Mouse (Mus musculus) MN1 (cell line): ENCODE data around the gene Ncam1.
A peak's percentile ranks its signal among the peaks of the same experiment; 100 is the strongest.

ENCODE experiments used
- DNase-seq: peaks from one replicate; pipeline ENCODE4 v3.0.0-alpha.2; 2016; ENCODE audit warnings: low spot score

Gene Ncam1

DNA sequence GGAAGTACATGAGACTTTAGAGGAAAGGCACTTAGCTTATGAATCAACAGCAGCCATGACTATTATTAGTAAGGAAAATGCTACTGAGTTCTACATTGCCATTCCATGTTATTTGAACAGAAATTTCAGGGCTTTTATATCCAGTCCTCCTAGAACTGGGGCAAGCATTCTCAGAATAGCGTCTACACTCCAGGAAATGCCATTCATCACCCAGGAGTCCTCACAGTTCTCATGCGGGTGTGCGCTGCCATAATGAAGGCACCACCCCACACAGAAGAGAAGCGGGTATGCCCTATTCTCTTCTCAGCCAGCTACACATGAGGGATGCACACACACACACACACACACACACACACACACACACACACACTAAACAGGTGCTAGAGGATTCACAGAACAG, 43.5 kb downstream of the Ncam1 start:
- no peak for DNase-seq

DNA sequence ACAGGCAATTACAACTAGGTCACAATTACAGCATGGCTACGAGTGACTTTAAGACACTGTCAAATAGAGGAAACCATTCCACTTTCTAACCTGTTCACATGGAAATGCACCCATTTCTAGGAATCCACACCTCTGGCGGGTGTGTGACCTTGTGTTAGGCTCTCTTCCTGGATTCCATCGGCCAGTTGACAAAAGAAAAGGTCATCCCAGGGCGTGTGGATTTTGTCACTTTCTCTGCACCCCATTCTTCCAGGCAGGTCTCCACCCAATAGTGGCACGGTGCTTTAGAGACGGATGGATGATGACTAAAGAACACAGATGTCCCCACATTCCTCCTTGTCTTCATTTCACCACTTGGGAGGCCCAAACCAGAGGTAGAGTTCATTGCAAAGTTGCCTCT, 47.3 kb downstream of the Ncam1 start:
- DNase-seq = no peak

DNA sequence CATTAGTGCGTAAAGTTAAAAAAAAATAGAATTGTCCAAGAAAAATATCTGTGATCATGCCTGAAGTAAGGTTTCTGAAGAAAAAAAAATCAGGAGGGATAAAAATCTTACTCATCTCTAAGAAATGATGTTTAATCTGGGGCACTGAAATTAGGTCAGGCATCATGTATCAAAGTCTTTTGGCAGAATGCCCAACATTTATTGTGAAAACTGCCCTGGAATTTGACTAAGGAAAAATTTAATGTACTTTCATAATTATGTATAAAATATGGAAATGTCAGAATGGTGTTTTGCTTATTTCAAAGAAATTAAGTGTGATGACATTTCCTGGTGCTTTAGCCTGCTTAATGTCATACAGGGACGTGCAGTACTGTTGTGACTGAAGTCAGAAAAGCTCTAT, 52.5 kb downstream of the Ncam1 start:
- DNase-seq = peak; percentile 14

DNA sequence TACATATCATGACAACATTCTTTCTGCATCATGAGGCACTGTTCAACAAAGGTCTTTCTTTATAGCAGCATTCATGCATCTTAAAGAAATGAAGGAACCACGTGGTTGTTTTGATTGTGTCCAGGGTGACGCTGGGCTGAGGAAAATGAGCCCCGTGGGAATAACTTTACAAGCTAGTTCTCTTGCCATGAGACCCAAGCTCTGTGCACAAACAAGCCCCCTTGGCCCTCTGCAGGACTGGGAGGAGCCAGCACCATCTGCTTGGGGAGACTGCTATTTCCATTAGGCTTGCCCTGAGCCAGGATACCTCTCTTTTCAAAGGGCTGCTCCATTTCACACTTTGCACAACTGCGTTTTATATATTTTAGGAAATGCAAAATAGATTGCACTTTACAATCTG, 53.0 kb downstream of the Ncam1 start:
- peak; percentile 16 for DNase-seq

DNA sequence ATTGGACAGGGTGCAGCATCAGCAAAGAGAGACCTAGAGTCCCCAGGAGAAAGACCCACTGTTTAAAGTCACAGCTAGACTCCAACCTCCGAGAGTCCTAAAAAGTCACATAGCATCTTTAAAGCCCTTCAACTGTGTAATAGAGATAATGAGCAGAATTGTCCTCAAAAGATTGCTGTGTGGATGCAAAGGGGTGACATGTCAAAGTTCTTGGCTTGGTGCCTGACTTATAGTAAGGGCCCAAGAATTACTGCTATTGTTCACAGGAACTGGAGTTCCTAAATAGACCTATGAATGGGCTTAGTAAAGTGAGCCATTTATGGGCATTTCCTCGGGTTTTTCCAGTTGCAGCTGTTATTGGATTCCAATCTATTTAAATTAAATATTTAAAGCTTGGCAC, 54.4 kb downstream of the Ncam1 start:
- no peak for DNase-seq

DNA sequence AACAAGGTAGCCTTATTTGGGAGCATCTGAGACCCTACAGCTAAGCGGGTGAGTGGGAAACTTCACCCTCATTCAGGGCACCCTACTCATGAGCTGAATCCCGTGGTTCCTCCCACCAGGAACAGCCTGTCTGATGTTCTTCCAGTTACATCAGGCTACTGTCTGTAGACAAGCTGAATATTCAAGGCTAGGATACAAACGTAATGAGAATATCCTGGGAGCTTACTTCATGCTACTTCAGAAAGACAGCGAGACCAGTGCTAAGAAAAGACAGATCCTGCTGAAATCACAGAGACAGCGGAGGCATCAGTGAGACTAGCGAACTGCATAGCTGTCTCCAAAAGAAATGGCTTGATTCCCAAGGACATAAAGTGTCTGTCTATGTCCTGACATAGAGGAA, 58.8 kb downstream of the Ncam1 start:
- no peak for DNase-seq

DNA sequence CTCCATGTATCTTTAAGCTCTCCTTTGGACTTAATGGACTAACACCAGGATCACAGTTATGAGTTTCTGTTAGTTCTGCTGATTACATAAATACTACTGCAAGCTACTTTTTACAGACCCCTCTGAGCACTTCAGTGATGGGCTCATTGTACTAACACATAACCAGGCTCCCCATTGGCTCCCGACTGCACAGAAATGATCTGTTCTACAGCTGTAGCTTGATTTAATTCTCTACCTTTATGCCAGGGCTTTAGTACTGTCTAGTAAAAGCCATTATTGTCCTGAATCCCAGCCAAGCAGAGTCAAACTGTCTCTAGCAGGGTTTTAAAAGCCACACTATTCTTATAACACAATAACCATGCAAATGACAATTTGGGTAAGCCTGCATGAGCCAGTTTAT, 60.2 kb downstream of the Ncam1 start:
- DNase-seq = no peak

DNA sequence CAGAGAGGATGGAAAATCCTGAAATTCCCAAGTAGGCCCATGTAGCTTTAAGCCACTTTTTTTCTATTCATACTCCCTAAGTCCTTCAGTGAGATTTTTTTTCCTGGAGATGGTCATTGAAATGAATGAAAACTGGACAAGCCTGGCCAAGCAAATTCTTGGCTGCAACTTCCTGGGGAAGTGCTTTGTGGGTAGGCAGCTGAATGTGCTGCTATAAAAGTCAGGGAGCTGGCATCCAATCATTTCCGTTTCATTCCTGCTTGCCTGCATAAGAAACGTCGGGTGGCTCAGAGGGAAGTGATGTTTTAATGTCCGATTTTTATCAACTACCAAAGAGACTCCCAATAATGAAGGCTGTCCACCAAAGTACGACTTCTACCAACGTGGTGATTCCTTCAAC, 61.6 kb downstream of the Ncam1 start:
- no peak for DNase-seq

DNA sequence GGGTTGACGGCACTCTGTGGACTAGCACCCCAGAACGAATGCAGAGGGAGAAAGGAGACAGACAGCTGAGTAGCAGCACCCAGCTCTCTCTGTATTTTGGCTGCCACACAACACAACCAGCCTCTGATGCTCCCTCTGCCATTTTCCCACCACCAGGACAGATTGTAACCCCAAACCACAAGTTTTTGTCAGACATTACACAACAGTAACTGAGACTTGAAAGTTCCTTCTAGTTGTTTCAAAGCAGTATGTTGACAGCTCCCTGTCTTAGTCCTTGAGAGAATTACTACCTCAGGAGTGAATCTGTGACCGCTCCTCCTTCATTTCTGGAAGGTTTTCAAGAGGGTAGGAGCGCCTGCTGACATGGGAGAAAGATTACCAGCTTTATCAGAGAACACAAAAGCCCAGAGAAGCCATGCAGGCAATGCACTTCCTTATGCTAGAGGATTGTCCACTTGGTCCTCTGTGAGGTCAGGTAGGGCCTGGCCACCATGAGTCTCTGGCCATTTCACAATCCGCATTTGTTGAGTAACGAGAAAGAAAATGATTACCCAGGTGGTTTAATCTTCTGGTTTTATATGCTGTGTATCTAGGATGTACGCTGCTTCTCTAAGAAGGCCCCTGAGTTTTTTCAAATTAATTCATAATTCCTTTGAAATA, 64.2 kb downstream of the Ncam1 start:
- no peak for DNase-seq

DNA sequence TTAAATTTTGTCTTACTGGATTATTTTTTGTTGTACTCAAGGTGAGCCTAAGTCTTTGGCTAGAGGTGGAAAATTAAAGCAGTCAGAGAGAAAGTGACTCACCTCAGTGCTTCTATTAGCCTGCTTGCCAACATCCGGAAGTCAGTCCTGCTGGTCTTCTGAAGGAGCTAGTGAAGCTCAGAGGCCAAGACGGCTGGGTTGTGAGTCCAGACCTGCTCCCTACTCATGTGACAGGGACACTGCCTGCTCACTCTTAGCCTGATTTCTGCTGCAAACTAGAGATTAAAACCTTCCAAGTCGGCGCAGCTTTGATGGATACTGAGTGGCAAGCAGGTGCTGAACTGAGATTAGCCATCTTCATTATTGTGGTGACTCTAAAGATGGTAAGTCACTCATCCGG, 65.0 kb downstream of the Ncam1 start:
- no peak for DNase-seq

DNA sequence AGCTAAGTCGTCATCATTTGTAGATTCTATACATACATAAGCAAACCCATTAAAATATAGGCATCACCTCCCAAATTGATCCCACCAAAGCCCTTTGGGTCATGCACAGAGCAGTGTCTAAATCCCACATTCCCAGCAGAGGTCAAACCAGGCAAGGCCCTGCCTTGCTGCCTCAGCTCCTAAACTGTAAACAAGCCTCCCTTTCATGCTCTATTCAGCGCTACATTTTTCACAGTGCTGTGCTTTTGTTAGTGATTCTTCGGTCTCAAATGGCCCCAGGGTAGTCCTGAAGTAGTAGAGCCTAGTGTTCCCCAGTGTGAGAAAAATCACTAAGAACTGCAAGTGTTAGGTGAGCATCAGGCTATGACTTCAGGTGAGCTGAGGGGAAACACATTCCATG, 69.2 kb downstream of the Ncam1 start:
- no peak for DNase-seq

DNA sequence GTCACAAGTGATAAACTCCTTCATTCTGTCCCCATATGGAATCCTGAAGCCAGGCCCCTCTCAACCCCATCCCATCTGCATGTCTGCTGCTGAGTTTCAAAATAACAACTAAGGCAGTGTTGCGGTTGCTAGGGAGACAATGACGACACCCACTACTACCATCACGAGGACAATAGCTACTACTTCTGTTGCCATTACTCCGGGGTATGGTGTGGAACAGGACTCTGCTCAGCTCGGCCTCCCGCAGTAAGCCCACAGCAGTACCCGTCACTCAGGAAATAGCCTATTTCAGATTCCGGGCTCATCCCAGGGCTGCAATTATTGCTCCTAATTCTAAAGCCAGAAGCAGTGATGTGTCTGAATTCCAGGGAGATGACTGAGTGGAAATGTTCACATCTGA, 70.5 kb downstream of the Ncam1 start:
- DNase-seq = no peak

DNA sequence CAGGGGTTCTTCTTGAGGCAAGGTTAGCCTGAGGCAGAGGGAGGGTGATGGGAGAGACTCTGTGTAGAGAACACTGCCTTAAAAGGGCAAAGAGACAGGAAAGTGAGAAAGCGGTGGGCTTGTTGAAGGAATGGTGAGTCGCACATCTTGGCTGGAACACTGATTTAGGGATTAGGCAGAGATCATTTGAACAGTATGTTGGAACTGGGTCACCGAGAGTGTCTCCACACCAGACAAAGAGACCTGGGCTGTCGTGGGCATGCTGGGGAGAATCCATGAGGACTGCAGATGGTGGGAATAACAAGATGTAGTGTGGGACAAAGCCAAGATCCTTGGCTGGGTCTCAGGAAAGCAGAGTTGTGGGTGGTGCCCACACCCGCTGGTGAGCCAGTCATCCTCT, 76.0 kb downstream of the Ncam1 start:
- no peak for DNase-seq

DNA sequence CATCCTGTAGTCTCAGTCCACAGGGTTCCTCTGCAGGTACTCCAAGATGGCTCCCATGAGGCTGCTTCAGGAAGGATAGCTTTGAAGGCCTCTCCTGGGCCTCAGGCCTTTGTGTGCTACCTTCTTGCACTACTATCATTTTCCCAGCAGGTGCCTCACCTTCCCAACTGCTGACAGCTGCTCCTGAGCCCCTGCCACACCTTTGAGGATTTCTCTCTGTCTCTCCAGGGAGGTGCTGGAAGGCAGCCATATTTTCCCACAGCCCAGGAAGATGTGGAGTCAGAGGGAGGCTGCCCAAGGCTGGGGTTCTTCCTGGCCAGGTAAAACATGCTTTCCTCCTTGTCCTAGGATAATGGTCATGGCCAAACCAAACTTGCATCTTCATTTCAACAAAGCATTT, 83.6 kb downstream of the Ncam1 start:
- DNase-seq = peak; percentile 14

DNA sequence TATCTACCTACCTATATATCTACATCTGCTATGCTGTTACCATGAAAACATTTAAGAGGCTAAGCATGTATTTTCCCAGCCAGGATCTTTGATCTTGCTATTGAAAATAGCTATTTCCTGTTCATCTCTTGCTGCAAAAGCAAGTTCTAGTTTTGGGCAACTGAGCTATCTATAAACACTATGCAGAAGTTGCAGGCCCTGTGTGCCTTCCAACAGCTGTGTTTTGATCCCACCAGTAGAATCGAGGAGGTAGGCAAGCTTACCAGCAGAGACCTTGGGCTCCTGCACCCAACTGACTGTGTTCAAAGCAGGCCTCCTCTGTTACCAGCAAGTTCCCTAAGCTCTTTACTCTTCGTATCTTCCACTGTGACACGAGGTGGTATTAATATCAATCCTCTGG, 84.6 kb downstream of the Ncam1 start:
- DNase-seq = no peak

DNA sequence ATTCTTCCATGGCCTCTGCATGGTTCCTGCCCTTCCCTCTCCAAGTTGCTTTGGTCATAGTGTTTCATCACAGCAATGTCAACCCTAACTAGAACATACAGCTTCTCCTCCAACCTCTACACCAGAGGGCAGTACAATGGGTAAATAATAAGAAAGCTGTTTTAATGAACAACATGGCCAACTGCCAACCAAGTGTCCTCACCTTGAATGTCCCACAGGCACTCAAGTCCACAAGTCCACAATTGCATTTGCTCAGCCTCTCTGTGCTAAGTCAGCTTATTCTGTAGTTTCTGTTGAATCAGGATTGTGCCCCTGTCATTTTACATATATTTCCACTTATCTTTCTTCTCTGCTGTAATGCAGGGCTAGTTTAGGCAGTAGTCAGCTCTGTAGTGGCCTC, 91.1 kb downstream of the Ncam1 start:
- DNase-seq = no peak

DNA sequence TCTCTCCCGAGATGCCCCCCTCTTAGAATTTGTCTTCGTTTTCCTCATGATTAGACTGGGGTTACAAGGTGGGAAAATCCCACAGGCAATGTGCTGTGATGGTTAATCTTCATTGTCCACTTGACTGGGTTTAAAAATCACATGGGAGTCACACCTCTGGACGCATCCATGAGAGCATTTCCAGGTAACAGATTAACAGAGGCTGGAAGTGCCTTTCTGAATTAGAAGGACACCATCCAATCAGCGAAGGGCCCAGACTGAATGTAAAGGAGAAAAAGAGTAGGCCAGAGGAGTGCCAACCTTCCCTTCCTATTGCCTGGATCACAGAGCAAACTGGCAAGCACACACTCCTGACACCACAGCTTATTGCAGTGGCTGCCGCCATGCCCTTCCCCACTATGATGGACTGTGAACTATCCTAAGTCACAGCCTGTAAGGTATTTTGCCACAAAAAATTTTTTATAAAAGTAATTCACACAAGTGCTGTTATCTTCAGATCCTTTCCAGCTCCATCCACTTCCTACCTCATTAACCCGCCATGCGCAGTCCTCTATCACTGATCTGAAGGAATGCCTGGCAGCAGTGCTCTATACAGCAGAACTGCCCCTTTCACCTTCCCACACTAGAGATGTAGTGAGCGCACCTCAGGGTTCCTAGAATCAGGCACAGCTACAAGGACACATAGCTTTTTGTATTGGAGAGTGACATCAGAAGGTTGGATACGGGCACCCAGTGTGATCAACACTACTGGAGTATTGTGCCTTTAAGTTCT, 94.3 kb downstream of the Ncam1 start:
- DNase-seq = no peak

DNA sequence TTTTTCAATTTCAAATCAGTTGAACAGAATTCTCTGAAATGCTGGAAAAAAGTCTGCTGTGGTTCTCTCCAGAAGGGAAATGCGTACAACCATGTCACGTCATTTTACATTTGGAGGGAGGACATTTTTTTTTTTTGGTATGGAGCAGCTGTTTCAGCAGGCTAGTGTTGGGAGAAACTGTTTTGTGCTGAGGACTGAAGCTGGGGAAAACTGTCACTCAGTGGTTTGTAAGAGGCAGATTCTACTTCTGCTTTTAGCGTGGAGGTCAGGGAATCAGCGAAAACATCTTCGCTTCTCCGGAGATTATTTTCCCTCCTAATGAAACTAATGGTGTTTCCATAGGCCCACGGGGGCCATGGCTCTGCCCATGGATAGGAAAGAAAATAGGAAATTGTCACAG, 103.4 kb downstream of the Ncam1 start:
- no peak for DNase-seq

DNA sequence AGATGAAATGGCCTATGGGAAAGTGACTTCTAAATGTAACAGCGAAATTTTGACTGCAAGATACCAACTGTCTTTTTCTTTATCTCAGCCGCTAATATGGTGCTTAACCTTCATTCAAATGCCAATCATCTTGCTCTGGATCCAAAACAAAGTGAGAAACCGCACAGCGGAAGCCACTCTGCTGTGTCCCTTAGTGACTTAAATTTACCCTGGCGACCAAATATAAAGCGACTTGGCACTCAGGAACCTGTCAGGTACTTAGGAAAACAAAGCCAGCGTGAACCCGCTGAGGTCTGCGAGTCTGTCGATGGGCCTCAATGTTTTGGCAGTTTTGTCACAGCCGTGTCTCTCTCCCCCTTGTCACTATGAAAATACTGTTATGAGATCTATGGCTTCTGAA, 105.9 kb downstream of the Ncam1 start:
- DNase-seq = no peak

DNA sequence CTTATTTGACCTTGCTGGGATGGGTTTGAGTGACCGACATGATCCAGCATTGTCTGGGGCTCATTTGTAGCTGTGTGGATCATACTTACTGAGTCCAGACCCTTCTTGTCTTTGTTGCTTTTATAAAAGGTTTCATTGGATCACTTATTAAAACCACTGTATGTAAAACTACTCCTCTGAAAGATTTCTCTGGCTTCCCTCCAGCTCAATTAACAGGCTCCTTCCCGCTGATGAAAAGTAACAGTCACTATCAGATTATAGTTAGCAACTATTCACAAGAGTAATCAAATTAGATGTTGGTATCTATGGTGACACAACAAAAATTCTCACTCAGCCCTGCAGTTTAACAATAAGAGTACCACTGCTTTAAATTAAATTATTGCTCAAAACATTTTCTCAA, 107.4 kb downstream of the Ncam1 start:
- DNase-seq = peak; percentile 36

DNA sequence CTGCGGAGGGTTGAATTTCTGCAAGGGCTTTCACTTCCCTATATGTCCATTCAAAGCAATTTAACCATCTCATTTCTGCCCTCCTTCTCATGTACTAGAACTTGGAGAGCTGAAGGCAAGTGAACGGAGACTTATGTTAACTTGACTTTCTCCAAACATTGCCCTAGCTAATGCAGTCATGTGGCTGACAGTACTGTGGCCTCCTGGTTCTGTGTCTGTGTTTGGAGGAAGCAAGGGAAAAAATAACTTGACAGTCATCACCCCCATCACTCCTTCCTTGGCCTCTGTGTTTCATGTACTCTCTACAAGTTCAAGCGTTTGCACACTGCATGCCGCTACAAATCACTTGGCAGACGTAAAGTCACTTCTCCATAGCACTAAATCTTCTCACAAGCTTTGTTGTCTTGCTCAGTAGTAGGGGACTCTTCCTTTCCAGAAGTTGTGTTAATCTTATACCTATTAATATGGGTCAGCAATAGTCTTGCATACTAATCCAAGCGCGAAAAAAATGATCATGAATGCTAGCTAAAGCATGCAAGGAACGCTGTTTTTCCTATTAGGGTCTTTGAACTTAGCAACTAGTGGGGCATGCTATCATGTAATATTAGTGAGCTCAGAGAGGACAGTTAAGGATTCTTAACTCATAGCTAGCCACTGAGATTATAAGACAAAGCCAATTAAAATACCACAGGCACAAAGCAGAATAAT, 115.0 kb downstream of the Ncam1 start:
- DNase-seq = no peak

DNA sequence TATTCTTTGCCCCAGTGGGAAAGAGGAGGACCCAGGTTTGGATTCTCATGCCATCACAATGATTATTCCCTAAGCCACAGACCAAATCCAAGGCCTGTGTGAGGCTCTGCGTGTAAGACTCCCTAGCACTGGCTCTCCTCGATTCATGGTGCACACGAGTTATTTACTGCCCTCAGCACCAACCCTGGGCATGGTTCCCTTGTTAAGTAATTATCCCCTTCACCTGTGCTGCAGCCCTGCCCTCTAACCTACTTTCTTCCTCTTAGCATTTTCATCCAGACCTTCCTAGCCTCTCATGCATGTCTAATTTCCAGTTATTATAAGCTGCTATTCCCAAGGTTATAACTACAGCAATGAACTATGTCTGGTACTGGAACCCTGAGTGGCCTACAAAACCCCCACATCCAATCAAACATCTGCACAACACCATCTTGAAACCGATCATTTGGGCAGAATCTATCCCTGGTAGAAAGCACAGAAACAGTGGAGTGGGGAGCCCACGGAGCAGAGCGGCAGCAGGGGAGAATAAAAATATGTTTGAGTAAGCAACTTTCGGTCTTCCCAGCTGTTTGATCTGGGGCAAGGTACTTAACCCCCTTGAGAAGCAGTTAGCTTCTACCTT, 116.8 kb downstream of the Ncam1 start:
- no peak for DNase-seq

DNA sequence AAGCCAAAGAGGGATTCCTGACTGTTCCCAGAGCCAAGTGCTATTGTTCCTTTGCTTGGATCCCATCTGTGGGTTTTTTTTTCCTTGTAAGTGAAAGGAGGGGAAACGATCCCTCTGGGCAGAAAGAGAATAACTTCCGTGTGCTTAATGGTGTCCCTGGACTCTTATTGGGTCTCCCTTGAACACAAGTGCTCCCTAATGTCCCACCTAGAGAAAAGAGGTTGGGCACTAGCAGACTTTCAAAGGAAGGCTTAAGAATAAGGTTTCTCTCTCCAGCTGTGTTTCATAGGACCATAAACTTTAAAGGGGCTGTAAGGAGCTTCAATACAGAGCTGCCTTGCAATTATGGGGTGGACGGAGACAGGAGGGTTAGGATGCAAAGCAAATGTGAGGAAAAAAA, 119.5 kb downstream of the Ncam1 start:
- no peak for DNase-seq
